Mouse (Mus musculus) G1E (cell line): ENCODE results near the gene Nfkbil1.

ENCODE experiments used
- CTCF ChIP-seq: IDR thresholded peaks from 2 replicates; pipeline ENCODE4 v1.5.1; 2012; ENCODE audit warnings: low read depth, low read length, inconsistent platforms, mixed read lengths
- GATA2 ChIP-seq: IDR thresholded peaks from 2 replicates; pipeline ENCODE4 v1.6.1; 2012; ENCODE audit warnings: low read depth, low read length, inconsistent platforms, borderline replicate concordance

DNA sequence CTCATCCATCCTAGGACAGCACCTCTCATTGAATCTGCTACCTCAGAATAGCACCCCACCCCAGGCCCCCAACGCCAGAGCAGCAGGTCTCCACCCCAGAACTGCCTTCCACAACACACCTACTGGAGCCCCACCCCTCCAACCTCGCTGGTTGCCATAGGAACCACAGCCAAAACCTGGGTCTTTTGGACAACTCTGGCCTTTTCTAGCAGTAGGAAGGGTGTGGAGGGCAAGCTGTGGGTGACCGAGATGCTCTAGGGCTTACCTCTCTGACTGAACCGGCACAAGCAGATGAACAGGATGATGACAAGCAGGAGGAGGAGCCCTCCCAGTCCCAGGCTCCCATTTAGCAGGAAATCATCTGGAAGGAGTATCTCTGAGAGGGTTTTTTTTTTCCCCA lies 48.9 kb downstream of the Nfkbil1 start:
- TF ChIP-seq CTCF (no peak), GATA2 (no peak)
